Mouse (Mus musculus): ENCODE measurements at regions not wholly inside any gene's neighbourhood (a gene's known extent, or its start where the extent isn't known, plus 50 kb on each side); places are given as distances from the start of the nearest gene placed in this dataset.

DNA sequence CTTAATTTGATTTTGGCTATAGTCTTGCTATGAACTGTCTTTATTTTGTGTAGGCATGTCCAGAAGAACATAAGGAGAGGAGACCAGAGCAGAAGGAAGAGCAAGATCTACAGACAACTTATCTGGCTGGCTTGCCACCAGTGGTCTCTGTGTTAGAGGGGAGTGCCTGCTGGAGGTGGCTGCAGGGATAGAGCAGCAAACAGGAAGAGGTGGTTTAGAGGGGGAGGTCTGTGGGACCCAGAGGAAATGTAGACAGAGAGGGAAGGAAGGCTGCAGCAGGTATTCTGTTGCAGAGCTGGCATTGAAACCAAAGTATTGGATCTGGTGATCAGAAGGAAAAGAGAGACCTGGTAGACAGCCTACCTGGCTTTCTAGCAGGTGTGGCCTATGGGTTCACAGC lies 327.0 kb upstream of the Chl1 start:
- TF ChIP-seq POLR2A (IDR thresholded peaks at IDR 0.05; ENCODE audit: insufficient read depth, low read depth, low read length) (no peak), CTCF (IDR thresholded peaks at IDR 0.05) (no peak)

Measured in heart, adult 2 months (tissue).